Mouse (Mus musculus) ES-Bruce4 (cell line): ENCODE measurements around the gene Cst13. TPM values are rescaled to one million over a fixed set of nuclear protein-coding genes. Genes with fewer than 3 reads are reported as not detected.
A peak's percentile ranks its signal among the peaks of the same experiment; 100 is the strongest.

Experiments used
- H3K27ac ChIP-seq: 2 replicates; pipeline ENCODE4 v1.5.1; 2012; ENCODE audit warnings: low read length, inconsistent platforms; ENCODE audit not compliant: insufficient read depth
- H3K27me3 ChIP-seq: 2 replicates; pipeline ENCODE4 v1.6.1; 2012; ENCODE audit warnings: mild to moderate bottlenecking, low read length, inconsistent platforms; ENCODE audit not compliant: control insufficient read depth, poor library complexity, insufficient read depth, severe bottlenecking
- H3K36me3 ChIP-seq: 2 replicates; pipeline ENCODE4 v1.6.1; 2012; ENCODE audit warnings: inconsistent platforms, mild to moderate bottlenecking, low read length, moderate library complexity; ENCODE audit not compliant: control insufficient read depth, poor library complexity, insufficient read depth, severe bottlenecking
- H3K4me1 ChIP-seq: one replicate; pipeline ENCODE4 v1.8.1; 2011; ENCODE audit warnings: low read length; ENCODE audit not compliant: control insufficient read depth, insufficient read depth
- H3K4me3 ChIP-seq: 2 replicates; pipeline ENCODE4 v1.5.1; 2011; ENCODE audit warnings: low read depth, mild to moderate bottlenecking, low read length
- H3K9ac ChIP-seq: 2 replicates; pipeline ENCODE4 v1.6.1; 2012; ENCODE audit warnings: low read depth, mild to moderate bottlenecking, inconsistent platforms; ENCODE audit not compliant: poor library complexity, severe bottlenecking
- H3K9me3 ChIP-seq: replicated peaks from 2 replicates; pipeline ENCODE4 v1.6.1; 2012; ENCODE audit warnings: mild to moderate bottlenecking, low read length, inconsistent platforms; ENCODE audit not compliant: control insufficient read depth, poor library complexity, insufficient read depth, severe bottlenecking
- CTCF ChIP-seq: IDR thresholded peaks from one replicate; pipeline ENCODE4 v1.8.1; 2011; ENCODE audit warnings: low read depth, low read length
- EP300 ChIP-seq: IDR thresholded peaks from 2 replicates; pipeline ENCODE4 v1.6.1; 2011; ENCODE audit warnings: low read depth, low read length; ENCODE audit not compliant: insufficient read depth
- POLR2A ChIP-seq: IDR thresholded peaks from one replicate; pipeline ENCODE4 v1.8.1; 2011; ENCODE audit warnings: low read length; ENCODE audit not compliant: insufficient read depth
- polyA plus RNA-seq: library from polyadenylated mRNA; stranded (reverse); fragments of >200 nt; gene quantifications from 2 replicates; pipeline ENCODE4 v1.2.4, GENCODE M21; 2011; ENCODE audit warnings: low read depth; ENCODE audit not compliant: missing spikeins, insufficient read depth, insufficient read length

Cst13 gene
- polyA plus RNA-seq, 1 experiment = not detected

GRCm38 (mm10) chr2:148806696-148807095 is 13.2 kb upstream of the Cst13 start:
- TF ChIP-seq CTCF = no peak
- TF ChIP-seq EP300 = no peak
- no peak overlapping the region for H3K9ac ChIP-seq

GRCm38 (mm10) chr2:148825986-148826385 is 6.1 kb downstream of the Cst13 start:
- Histone ChIP-seq H3K4me1 (no peaks in the 10 kb centered on the region), H3K9me3 (no peaks in the 10 kb centered on the region), H3K4me3 (no peak overlapping the region)

More at GRCm38 (mm10) chr2:148806696-148807095, 13.2 kb upstream of the Cst13 start:
- H3K9me3 ChIP-seq = no peaks in the 10 kb centered on the region
- no peaks in the 10 kb centered on the region for H3K27me3 ChIP-seq
- no peak overlapping the region for H3K4me3 ChIP-seq
- no peaks in the 10 kb centered on the region for H3K36me3 ChIP-seq
- H3K27ac ChIP-seq = no peak overlapping the region
- no peaks in the 10 kb centered on the region for H3K4me1 ChIP-seq

GRCm38 (mm10) chr2:148834912-148835311 is 15.0 kb downstream of the Cst13 start, which contains the start of gene Cst9:
Cst9 (plus strand) TSS chr2:148835147.
- no peak within 1 kb of the TSS for H3K27ac ChIP-seq
- H3K4me3 ChIP-seq = no peak within 1 kb of the TSS
- no peak within 1 kb of the TSS for H3K9ac ChIP-seq
- H3K27me3 ChIP-seq = no peaks in the 10 kb centered on the region
- TF ChIP-seq EP300 = no peak
- no peak for TF ChIP-seq POLR2A
- no peak for TF ChIP-seq CTCF
- H3K36me3 ChIP-seq = no peaks in the 10 kb centered on the region
- H3K9me3 ChIP-seq = no peaks in the 10 kb centered on the region
- no peaks in the 10 kb centered on the region for H3K4me1 ChIP-seq

More at GRCm38 (mm10) chr2:148825986-148826385, 6.1 kb downstream of the Cst13 start:
- H3K27me3 ChIP-seq = no peaks in the 10 kb centered on the region
- H3K27ac ChIP-seq = no peak overlapping the region
- no peaks in the 10 kb centered on the region for H3K36me3 ChIP-seq
- no peak overlapping the region for H3K9ac ChIP-seq
- no peak for TF ChIP-seq CTCF
- no peak for TF ChIP-seq POLR2A
- TF ChIP-seq EP300 = no peak

- no peaks in the 10 kb centered on the region for H3K36me3 ChIP-seq
- no peaks in the 10 kb centered on the region for H3K4me1 ChIP-seq
- no peak overlapping the region for H3K9ac ChIP-seq
- no peaks in the 10 kb centered on the region for H3K9me3 ChIP-seq
- no peak overlapping the region for H3K27ac ChIP-seq
- TF ChIP-seq EP300 = no peak
- no peak for TF ChIP-seq CTCF
- TF ChIP-seq POLR2A = no peak
- H3K4me3 ChIP-seq = no peak overlapping the region
- no peaks in the 10 kb centered on the region for H3K27me3 ChIP-seq
These were observed 18.3 kb downstream of the Cst13 start for GRCm38 (mm10) chr2:148838075-148838777.

GRCm38 (mm10) chr2:148839224-148839623 is 19.3 kb downstream of the Cst13 start:
- Histone ChIP-seq H3K27me3 (no peaks in the 10 kb centered on the region), H3K4me1 (no peaks in the 10 kb centered on the region), H3K4me3 (no peak overlapping the region), H3K9ac (no peak overlapping the region), H3K9me3 (no peaks in the 10 kb centered on the region), H3K27ac (no peak overlapping the region), H3K36me3 (no peaks in the 10 kb centered on the region)
- TF ChIP-seq POLR2A = no peak
- no peak for TF ChIP-seq EP300
- TF ChIP-seq CTCF = no peak

GRCm38 (mm10) chr2:148851116-148851906 is 31.4 kb downstream of the Cst13 start:
- Histone ChIP-seq H3K27me3 (no peaks in the 10 kb centered on the region), H3K4me1 (no peaks in the 10 kb centered on the region), H3K4me3 (no peak overlapping the region), H3K9me3 (no peaks in the 10 kb centered on the region), H3K27ac (no peak overlapping the region), H3K36me3 (no peaks in the 10 kb centered on the region), H3K9ac (no peak overlapping the region)
- TF ChIP-seq CTCF (peak; percentile 26), EP300 (no peak)
